Mouse (Mus musculus) embryonic facial prominence, embryonic 14.5 days (tissue): Measurements from ENCODE around the gene Olfr1393. TPM values are rescaled to one million over a fixed set of nuclear protein-coding genes. Genes with fewer than 3 reads are reported as not detected.

Source experiments
- ATAC-seq: fragments of 200-750 bp; cut with Nextera tagmentation; 2 replicates; pipeline ENCODE4 v1.8.0; 2017; ENCODE audit warnings: low read depth, moderate number of reproducible peaks, moderate TSS enrichment
- DNase-seq: peaks from one replicate; pipeline ENCODE4 v3.0.0-alpha.2; 2015; ENCODE audit warnings: low spot score
- H3K27ac ChIP-seq: fragments of 300-500 bp; sonication (generic); replicated peaks from 2 replicates; pipeline ENCODE4 v1.5.1; 2014; ENCODE audit warnings: low read depth, mild to moderate bottlenecking, low read length, moderate library complexity
- H3K27me3 ChIP-seq: fragments of 300-500 bp; sonication (generic); replicated peaks from 2 replicates; pipeline ENCODE4 v1.6.1; 2014; ENCODE audit warnings: low read length; ENCODE audit not compliant: control insufficient read depth, insufficient read depth
- H3K36me3 ChIP-seq: fragments of 300-500 bp; sonication (generic); 2 replicates; pipeline ENCODE4 v1.6.1; 2014; ENCODE audit warnings: low read length, mixed read lengths; ENCODE audit not compliant: control insufficient read depth, insufficient read depth
- H3K4me1 ChIP-seq: fragments of 300-500 bp; sonication (generic); 2 replicates; pipeline ENCODE4 v1.6.1; 2014; ENCODE audit warnings: antibody characterized with exemption, low read length; ENCODE audit not compliant: control insufficient read depth, insufficient read depth
- H3K4me2 ChIP-seq: fragments of 300-500 bp; sonication (generic); 2 replicates; pipeline ENCODE4 v1.6.1; 2014; ENCODE audit warnings: low read depth, mild to moderate bottlenecking, low read length, moderate library complexity, mixed read lengths
- H3K4me3 ChIP-seq: fragments of 300-500 bp; sonication (generic); 2 replicates; pipeline ENCODE4 v1.5.1; 2014; ENCODE audit warnings: low read depth, mild to moderate bottlenecking, low read length
- H3K9ac ChIP-seq: fragments of 300-500 bp; sonication (generic); 2 replicates; pipeline ENCODE4 v1.6.1; 2014; ENCODE audit warnings: low read depth, mild to moderate bottlenecking, low read length, moderate library complexity, mixed read lengths
- H3K9me3 ChIP-seq: fragments of 300-500 bp; sonication (generic); 2 replicates; pipeline ENCODE4 v1.6.1; 2016; ENCODE audit warnings: low read length; ENCODE audit not compliant: control insufficient read depth
- WGBS: fragments of 180-500 bp; shearing (Covaris S2); extraction: QIAGEN DNeasy Blood & Tissue Kit; methylation state at CpG from one replicate; pipeline ENCODE4 v1.1.7; 2014; 5-methylcytosine and 5-hydroxymethylcytosine counted together
- polyA plus RNA-seq: library from polyadenylated mRNA; unstranded; fragments of >200 nt; fragmentation: Nextera tagmentation; extraction: Ambion mirVana; gene quantifications from 2 replicates; pipeline ENCODE4 v1.2.1, GENCODE M21; 2014

Olfr1393 gene
- polyA plus RNA-seq, 1 experiment from 2014 or later, result 0.10 TPM

DNA sequence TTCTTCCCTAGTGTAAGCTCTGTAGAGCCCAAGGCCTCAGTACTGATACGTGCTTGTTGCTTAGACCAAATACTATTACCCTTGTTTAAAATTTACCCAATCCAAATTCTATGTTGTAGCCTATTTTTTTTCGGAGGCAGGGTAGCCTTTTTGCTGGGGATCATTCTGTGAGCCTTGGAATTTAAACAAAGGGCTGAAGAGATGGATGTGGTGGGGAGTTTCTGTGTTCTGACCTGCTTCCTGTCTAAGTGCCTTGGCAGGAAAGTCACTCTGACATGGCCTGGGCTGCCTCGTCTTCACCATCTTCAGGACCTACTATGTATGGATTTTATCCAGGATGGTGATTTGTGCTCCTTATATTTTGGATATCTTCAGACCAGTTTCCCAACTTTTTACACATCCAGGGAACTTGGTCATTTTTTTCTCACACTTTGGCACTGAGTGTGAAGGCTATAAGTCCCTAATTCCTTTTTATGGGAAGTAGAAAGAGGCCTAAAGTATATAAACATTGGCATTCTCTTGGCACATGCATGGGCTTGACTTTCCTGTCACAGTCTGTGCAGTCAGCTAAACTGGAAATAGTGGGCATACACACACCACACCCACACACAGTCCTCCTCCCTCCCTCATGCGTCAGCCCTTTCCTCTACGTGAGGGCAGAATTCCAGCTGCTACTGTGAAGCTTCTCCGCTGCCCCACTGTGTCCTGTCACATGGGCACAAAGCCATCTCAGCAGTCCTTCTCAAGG, 29.7 kb upstream of the Olfr1393 start:
- H3K9ac ChIP-seq, result no peak overlapping the region
- WGBS, result 59% methylated on average over 6 of the region's 6 CpGs
- ATAC-seq (no peak), DNase-seq (peak; percentile 48)
- peak overlapping the region; percentile 92 for H3K27ac ChIP-seq
- H3K9me3 ChIP-seq, result no peaks in the 10 kb centered on the region
- no peaks in the 10 kb centered on the region for H3K27me3 ChIP-seq
- H3K4me2 ChIP-seq, result no peak overlapping the region
- H3K4me3 ChIP-seq, result no peak overlapping the region
- H3K4me1 ChIP-seq, result peaks cover 49% of the 10 kb centered on the region
- H3K36me3 ChIP-seq, result peaks cover 14% of the 10 kb centered on the region

DNA sequence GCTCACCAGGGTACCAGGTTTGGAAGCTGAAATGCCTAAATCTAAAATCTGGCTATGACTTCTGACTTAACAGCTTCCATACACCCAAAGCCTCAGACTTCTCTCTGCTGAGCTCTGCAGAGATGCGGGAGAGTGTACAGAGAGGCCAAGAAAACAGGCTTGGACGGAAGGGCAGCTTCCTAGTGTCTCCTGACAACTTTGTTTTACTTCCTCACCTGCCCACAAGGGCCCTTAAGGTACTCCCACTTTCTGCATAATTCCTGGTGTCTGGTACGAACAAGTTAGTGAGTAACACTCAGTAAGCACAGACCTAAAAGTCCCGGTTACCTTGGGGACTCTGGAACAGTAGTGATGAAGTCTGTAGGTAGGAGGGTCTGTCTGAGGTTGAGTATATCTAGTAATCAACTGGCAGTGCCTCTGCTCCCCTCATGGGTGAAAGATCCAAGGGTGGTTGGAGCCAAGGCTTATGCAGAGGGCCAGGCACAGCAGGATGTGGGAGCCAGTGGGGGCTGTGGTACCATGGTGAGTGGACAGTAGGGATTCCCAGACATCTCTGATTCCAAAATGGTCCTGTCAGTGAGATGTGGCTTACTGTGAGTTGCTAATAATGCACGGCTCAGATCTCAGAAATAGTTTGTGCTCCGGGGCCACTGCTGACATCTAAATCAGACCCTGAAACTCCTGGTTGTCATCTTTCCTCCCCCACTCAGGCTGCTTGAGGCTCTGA, 29.0 kb upstream of the Olfr1393 start:
- no peak for DNase-seq
- H3K27ac ChIP-seq, result peak overlapping the region; percentile 92
- H3K4me3 ChIP-seq, result no peak overlapping the region
- 71% methylated on average over 6 of the region's 6 CpGs for WGBS
- ATAC-seq, result no peak
- H3K9ac ChIP-seq, result no peak overlapping the region
- no peaks in the 10 kb centered on the region for H3K27me3 ChIP-seq
- peak overlapping the region; percentile 74; the same call in 1 of the 2 replicates for H3K4me2 ChIP-seq
- H3K36me3 ChIP-seq, result peaks cover 22% of the 10 kb centered on the region
- peaks cover 49% of the 10 kb centered on the region for H3K4me1 ChIP-seq
- H3K9me3 ChIP-seq, result no peaks in the 10 kb centered on the region

DNA sequence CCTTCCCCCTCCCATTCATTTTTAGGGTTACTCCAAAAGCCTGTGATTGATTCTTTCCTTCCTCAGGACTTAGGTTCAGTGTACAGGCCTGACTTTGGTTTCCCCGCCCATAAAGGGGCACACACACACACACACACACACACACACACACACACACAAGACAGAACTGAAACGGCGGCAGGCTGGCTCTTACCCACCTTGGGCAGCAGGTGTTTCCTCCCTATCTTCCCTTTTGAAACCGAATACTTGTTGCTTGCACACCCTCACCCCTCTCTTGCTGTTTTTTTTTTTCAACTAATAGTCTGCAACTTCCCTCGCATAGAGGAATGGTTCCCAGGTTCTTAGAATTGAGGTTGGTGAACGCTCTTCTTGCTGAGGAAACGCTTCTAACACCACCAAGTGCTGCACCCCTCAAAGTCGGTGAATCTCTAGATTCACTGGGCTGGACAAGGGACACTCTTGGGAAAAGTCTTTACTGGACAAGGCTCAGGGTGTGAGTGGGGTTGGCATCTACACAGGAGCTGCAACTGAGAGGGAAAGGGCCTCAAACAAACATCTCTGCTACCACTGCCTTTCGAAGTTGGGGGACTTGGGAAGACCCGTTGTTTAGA, 28.2 kb upstream of the Olfr1393 start:
- DNase-seq, result no peak
- H3K4me1 ChIP-seq, result peaks cover 46% of the 10 kb centered on the region
- H3K27ac ChIP-seq, result peak overlapping the region; percentile 92
- WGBS, result 24% methylated on average over 9 of the region's 10 CpGs
- no peaks in the 10 kb centered on the region for H3K27me3 ChIP-seq
- H3K9ac ChIP-seq, result peak overlapping the region; percentile 90
- peak overlapping the region; percentile 75 for H3K4me3 ChIP-seq
- no peaks in the 10 kb centered on the region for H3K9me3 ChIP-seq
- peak overlapping the region; percentile 74 for H3K4me2 ChIP-seq
- peaks cover 29% of the 10 kb centered on the region for H3K36me3 ChIP-seq
- ATAC-seq, result no peak

DNA sequence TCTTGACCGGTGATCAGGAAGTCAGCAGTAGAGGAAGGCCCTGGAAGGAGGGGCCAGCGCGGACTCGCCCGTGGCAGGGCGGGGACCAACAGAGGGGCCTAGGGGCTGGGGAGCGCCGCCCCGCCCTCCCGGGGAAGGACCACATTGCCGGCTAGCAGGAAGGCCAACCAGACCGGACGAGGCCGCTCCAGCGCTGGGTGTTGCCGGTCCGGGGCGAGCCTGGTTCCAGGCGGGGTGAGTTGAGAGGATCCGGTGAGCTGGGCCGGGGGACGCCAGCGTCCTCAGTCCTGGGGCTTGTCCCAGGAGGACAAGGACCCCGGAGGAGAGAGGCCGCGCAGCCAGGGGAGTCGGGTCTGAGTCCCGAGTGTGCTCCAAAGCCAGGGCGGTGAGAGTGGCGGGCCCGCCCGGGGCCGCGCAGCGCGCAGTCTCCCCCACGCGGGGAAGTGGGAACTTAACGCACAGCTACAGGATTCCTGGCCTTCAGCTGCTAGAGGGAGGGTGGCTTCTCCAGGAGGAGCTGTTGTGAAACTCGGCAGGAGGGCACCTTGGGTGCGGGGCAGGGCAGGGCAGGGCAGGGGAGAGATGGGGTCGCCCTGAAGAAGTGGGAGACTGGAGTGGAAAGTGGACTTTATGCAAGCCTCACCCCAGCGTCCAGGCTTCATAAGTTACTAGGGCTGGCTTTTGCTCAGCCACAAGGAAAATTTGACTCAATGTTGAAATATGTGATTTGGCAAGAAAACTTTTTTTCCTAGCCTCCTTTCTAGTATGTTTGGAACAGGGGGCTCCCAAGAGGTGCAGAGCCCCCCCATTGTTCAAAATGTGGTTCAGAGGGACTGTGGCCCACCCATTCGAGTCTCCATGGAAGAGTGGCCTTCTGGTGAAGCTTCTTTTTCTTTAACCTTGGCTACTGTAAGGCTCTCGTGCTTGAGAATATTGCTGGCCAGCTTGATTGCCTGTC, 27.4 kb upstream of the Olfr1393 start:
- Histone ChIP-seq H3K4me2 (peak overlapping the region; percentile 74), H3K27ac (peak overlapping the region; percentile 92), H3K4me1 (peaks cover 40% of the 10 kb centered on the region), H3K36me3 (peaks cover 37% of the 10 kb centered on the region), H3K4me3 (peak overlapping the region; percentile 75), H3K27me3 (no peaks in the 10 kb centered on the region), H3K9ac (peak overlapping the region; percentile 90), H3K9me3 (no peaks in the 10 kb centered on the region)
- DNase-seq, result peak; percentile 92
- WGBS, result 3% methylated on average over 33 of the region's 45 CpGs
- ATAC-seq, result peak; percentile 96

DNA sequence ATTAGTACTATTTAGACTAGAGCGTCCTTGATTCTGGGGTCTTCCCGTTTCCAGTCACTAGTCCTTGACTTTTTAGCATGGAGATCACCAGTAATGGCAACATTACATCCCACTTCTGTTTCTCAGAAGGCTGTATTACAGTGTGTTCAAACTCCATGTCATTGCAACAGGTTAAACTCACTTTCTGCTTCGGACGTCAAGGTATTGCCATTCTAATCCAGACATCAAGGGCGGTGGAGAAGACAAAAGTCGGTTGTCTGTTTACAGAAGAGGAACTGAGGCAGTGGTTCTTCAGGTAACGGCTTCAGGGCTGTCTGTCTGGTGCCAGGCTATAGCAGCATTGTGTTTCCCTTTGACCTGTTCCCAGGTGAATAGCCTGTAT, 26.7 kb upstream of the Olfr1393 start:
- H3K9me3 ChIP-seq, result no peaks in the 10 kb centered on the region
- H3K9ac ChIP-seq, result peak overlapping the region; percentile 90
- H3K4me3 ChIP-seq, result peak overlapping the region; percentile 75
- H3K27me3 ChIP-seq, result no peaks in the 10 kb centered on the region
- peak overlapping the region; percentile 92; the same call in 1 of the 2 replicates for H3K27ac ChIP-seq
- DNase-seq (no peak), ATAC-seq (no peak)
- peaks cover 40% of the 10 kb centered on the region for H3K4me1 ChIP-seq
- 66% methylated on average over 7 of the region's 7 CpGs for WGBS
- H3K4me2 ChIP-seq, result peak overlapping the region; percentile 74
- peaks cover 37% of the 10 kb centered on the region for H3K36me3 ChIP-seq

DNA sequence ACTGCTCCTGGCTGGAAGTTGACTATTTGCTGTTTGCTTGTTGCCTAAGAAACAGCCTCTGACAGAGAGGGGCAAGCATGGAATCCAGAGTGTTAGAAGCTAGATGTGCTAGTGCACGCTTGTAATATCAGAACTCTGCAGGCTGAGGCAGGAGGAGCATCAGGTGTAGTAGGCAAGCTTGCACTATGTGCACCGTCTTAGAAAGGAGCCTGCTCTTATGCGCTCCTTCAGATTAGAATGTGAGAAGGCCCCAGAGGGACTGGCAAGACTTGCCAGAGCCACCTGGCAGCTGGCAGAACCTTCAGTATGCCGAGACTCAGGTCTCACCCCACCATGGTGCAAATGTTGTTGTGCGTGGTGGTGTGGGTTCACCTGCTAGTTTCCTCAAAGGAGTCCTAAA, 26.1 kb upstream of the Olfr1393 start:
- 93% methylated on average over 5 of the region's 5 CpGs for WGBS
- H3K9ac ChIP-seq, result no peak overlapping the region
- DNase-seq, result no peak
- peaks cover 37% of the 10 kb centered on the region for H3K4me1 ChIP-seq
- peaks cover 42% of the 10 kb centered on the region for H3K36me3 ChIP-seq
- H3K4me2 ChIP-seq, result peak overlapping the region; percentile 74; the same call in 1 of the 2 replicates
- H3K27me3 ChIP-seq, result no peaks in the 10 kb centered on the region
- ATAC-seq, result no peak
- H3K27ac ChIP-seq, result no peak overlapping the region
- H3K4me3 ChIP-seq, result no peak overlapping the region
- H3K9me3 ChIP-seq, result no peaks in the 10 kb centered on the region

DNA sequence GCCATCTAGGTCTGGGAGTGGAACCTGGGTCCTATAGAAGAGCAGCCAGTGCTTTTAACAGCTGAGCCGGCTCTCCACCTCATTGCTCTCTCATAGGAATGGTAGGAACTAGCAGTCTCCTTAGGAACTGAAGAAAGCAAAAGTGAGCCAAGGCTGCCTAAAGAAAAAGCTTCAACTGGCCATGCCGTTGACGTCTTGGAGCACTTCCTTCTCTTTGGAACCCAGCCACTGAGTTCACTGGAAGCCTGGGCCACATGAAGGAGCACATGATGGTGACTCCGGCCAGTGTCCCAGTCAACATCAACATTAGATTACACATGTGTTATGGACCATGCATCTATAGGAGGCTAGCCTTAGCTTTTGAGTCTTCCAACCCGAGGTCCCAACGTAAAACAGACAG, 25.1 kb upstream of the Olfr1393 start:
- no peak overlapping the region for H3K4me3 ChIP-seq
- no peak overlapping the region for H3K9ac ChIP-seq
- DNase-seq (no peak), ATAC-seq (no peak)
- 90% methylated on average over 6 of the region's 6 CpGs for WGBS
- no peak overlapping the region for H3K27ac ChIP-seq
- peaks cover 30% of the 10 kb centered on the region for H3K4me1 ChIP-seq
- H3K36me3 ChIP-seq, result peaks cover 43% of the 10 kb centered on the region
- no peaks in the 10 kb centered on the region for H3K9me3 ChIP-seq
- no peak overlapping the region for H3K4me2 ChIP-seq
- no peaks in the 10 kb centered on the region for H3K27me3 ChIP-seq

DNA sequence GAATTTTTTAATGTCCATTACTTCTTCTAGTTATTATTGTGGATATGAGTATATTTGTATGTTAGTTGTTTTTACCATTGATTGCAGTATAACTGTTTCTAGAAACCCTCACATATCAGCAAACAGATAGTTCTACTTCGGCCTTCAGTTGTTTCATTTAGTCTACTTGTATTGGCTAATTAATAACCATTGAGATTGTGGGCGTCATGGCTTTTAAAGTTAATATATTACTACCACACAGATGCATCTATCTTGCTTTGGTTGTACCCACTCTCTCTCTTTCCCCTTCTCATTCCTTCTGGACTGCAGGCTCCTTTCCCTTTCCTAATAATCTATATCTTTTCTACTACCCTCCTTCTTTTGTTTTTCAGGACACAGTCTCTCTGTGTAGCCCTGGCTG, 18.8 kb upstream of the Olfr1393 start:
- ATAC-seq, result no peak
- H3K9ac ChIP-seq, result no peak overlapping the region
- no peak overlapping the region for H3K4me2 ChIP-seq
- no peak for DNase-seq
- H3K36me3 ChIP-seq, result peaks cover 60% of the 10 kb centered on the region
- no peak overlapping the region for H3K27ac ChIP-seq
- H3K4me3 ChIP-seq, result no peak overlapping the region
- no peaks in the 10 kb centered on the region for H3K27me3 ChIP-seq
- WGBS, result 93% methylated on average over 2 of the region's 2 CpGs
- H3K4me1 ChIP-seq, result no peaks in the 10 kb centered on the region
- H3K9me3 ChIP-seq, result no peaks in the 10 kb centered on the region
